ENCODE assay signal across 27 mouse cellular contexts in genomic region chr5:20682208-20682607, GRCm38 (mm10).
DNase-seq lines count a peak whose midpoint lies in the region; ATAC-seq lines count a peak whose summit lies in the region.
"Had no signal": no experiment of that assay in that cellular context is flagged by ENCODE, and none has a peak within 500 bp of the region (broad histone marks: within the 10 kb centered on the region; RNA-seq: fewer than 3 reads in every experiment).

No protein-coding gene starts in this region.

- DNase-seq in heart, embryonic 10.5 days (ENCODE audit: low spot score) = peak; percentile 51
- no peak for DNase-seq in midbrain, embryonic 11.5 days (ENCODE audit: low spot score, missing footprints)
- DNase-seq in hindbrain, embryonic 14.5 days (ENCODE audit: low spot score) = no peak
- no peak for DNase-seq in kidney, postnatal 25 days
- no peak for DNase-seq in adrenal gland, postnatal 36 days
- DNase-seq: adrenal gland, postnatal 25 days; cerebellum, adult 18-20 months; cerebellum, postnatal 10 days; gastrocnemius, postnatal 14 days; heart, postnatal 10 days; kidney, adult 2 months; layer of hippocampus, adult 9-11 months; lung, postnatal 36 days; right cerebral cortex, postnatal 25 days had no signal

- no peak overlapping the region for H3K4me2 ChIP-seq in heart, embryonic 12.5 days
- H3K4me2 ChIP-seq in midbrain, embryonic 15.5 days = no peak overlapping the region
- H3K4me2 ChIP-seq in midbrain, embryonic 11.5 days = no peak overlapping the region
- H3K4me2 ChIP-seq in hindbrain, embryonic 14.5 days (replicated peaks) = no peak overlapping the region
- H3K4me2 ChIP-seq in neural tube, embryonic 12.5 days (replicated peaks) = no peak overlapping the region
- H3K4me2 ChIP-seq: embryonic facial prominence, embryonic 15.5 days; forebrain, embryonic 13.5 days; heart, embryonic 13.5 days; intestine, embryonic 15.5 days; limb, embryonic 13.5 days; liver, embryonic 11.5 days; stomach, embryonic 15.5 days had no signal

- H3K9ac ChIP-seq in heart, embryonic 12.5 days = no peak overlapping the region
- H3K9ac ChIP-seq in midbrain, embryonic 15.5 days = no peak overlapping the region
- H3K9ac ChIP-seq in midbrain, embryonic 11.5 days (ENCODE audit: low read length) = no peak overlapping the region
- H3K9ac ChIP-seq in hindbrain, embryonic 14.5 days = no peak overlapping the region
- H3K9ac ChIP-seq in neural tube, embryonic 12.5 days = no peak overlapping the region
- H3K9ac ChIP-seq: embryonic facial prominence, embryonic 15.5 days; forebrain, embryonic 13.5 days; heart, embryonic 13.5 days; intestine, embryonic 15.5 days; limb, embryonic 13.5 days; stomach, embryonic 15.5 days had no signal

- no peaks in the 10 kb centered on the region for H3K27me3 ChIP-seq in heart, embryonic 10.5 days (ENCODE audit: insufficient read depth, poor library complexity, severe bottlenecking)
- no peaks in the 10 kb centered on the region for H3K27me3 ChIP-seq in heart, embryonic 12.5 days (replicated peaks)
- no peaks in the 10 kb centered on the region for H3K27me3 ChIP-seq in midbrain, embryonic 15.5 days (replicated peaks)
- H3K27me3 ChIP-seq in midbrain, embryonic 11.5 days (ENCODE audit: control insufficient read depth, insufficient read depth, low read length) = no peaks in the 10 kb centered on the region
- H3K27me3 ChIP-seq in hindbrain, embryonic 14.5 days (ENCODE audit: control insufficient read depth, insufficient read depth, low read length) = no peaks in the 10 kb centered on the region
- H3K27me3 ChIP-seq in neural tube, embryonic 12.5 days (replicated peaks) = no peaks in the 10 kb centered on the region
- H3K27me3 ChIP-seq: embryonic facial prominence, embryonic 15.5 days; forebrain, embryonic 13.5 days; heart, embryonic 13.5 days; intestine, embryonic 15.5 days; limb, embryonic 13.5 days; stomach, embryonic 15.5 days had no signal

- no peak for ATAC-seq in heart, embryonic 12.5 days (ENCODE audit: insufficient number of reproducible peaks, low FRiP score)
- ATAC-seq in midbrain, embryonic 15.5 days (replicated peaks) = 0 out of 2 replicates have a peak, but pooled peaks have one; percentile 53
- ATAC-seq in midbrain, embryonic 11.5 days (ENCODE audit: low FRiP score) = no peak
- ATAC-seq in hindbrain, embryonic 14.5 days (ENCODE audit: low FRiP score) = no peak
- 0 out of 2 replicates have a peak, but pooled peaks have one; percentile 12 for ATAC-seq in neural tube, embryonic 12.5 days (ENCODE audit: low FRiP score, low read depth)
- ATAC-seq: CD4-positive, CD25-positive, alpha-beta regulatory T cell, adult 4 months; intestine, embryonic 15.5 days had no signal

- no peak overlapping the region for H3K27ac ChIP-seq in heart, embryonic 10.5 days
- H3K27ac ChIP-seq in heart, embryonic 12.5 days (ENCODE audit: poor library complexity, severe bottlenecking) = no peak overlapping the region
- H3K27ac ChIP-seq in midbrain, embryonic 15.5 days = no peak overlapping the region
- no peak overlapping the region for H3K27ac ChIP-seq in midbrain, embryonic 11.5 days (ENCODE audit: low read depth, low read length)
- 0 out of 2 replicates have a peak overlapping the region, but pooled peaks have one; percentile 7 for H3K27ac ChIP-seq in hindbrain, embryonic 14.5 days
- H3K27ac ChIP-seq in neural tube, embryonic 12.5 days = no peak overlapping the region
- H3K27ac ChIP-seq: embryonic facial prominence, embryonic 15.5 days; forebrain, embryonic 13.5 days; heart, embryonic 13.5 days; intestine, embryonic 15.5 days; kidney, postnatal 0 days; limb, embryonic 13.5 days; stomach, embryonic 15.5 days had no signal

- H3K4me1 ChIP-seq in heart, embryonic 10.5 days = no peaks in the 10 kb centered on the region
- no peaks in the 10 kb centered on the region for H3K4me1 ChIP-seq in heart, embryonic 12.5 days (replicated peaks)
- peaks cover 3% of the 10 kb centered on the region; the same call in 1 of the 2 replicates for H3K4me1 ChIP-seq in midbrain, embryonic 15.5 days
- H3K4me1 ChIP-seq in midbrain, embryonic 11.5 days (ENCODE audit: control insufficient read depth, insufficient read depth, low read length) = no peaks in the 10 kb centered on the region
- peaks cover 3% of the 10 kb centered on the region; the same call in 1 of the 2 replicates for H3K4me1 ChIP-seq in hindbrain, embryonic 14.5 days (replicated peaks; ENCODE audit: control insufficient read depth, insufficient read depth, low read length)
- peaks cover 5% of the 10 kb centered on the region; the same call in 1 of the 2 replicates for H3K4me1 ChIP-seq in neural tube, embryonic 12.5 days
- H3K4me1 ChIP-seq: embryonic facial prominence, embryonic 15.5 days; heart, embryonic 13.5 days; intestine, embryonic 15.5 days; limb, embryonic 13.5 days; stomach, embryonic 15.5 days had no signal

- H3K36me3 ChIP-seq in heart, embryonic 10.5 days = no peaks in the 10 kb centered on the region
- H3K36me3 ChIP-seq in heart, embryonic 12.5 days = no peaks in the 10 kb centered on the region
- H3K36me3 ChIP-seq in midbrain, embryonic 15.5 days (replicated peaks) = no peaks in the 10 kb centered on the region
- H3K36me3 ChIP-seq in midbrain, embryonic 11.5 days (ENCODE audit: control insufficient read depth, insufficient read depth, low read length) = no peaks in the 10 kb centered on the region
- no peaks in the 10 kb centered on the region for H3K36me3 ChIP-seq in hindbrain, embryonic 14.5 days (replicated peaks; ENCODE audit: control insufficient read depth, insufficient read depth)
- no peaks in the 10 kb centered on the region for H3K36me3 ChIP-seq in neural tube, embryonic 12.5 days
- H3K36me3 ChIP-seq: embryonic facial prominence, embryonic 15.5 days; heart, embryonic 13.5 days; intestine, embryonic 15.5 days; limb, embryonic 13.5 days; stomach, embryonic 15.5 days had no signal

- 69% methylated on average over 7 of the region's 7 CpGs for WGBS in heart, embryonic 10.5 days
- WGBS in heart, embryonic 12.5 days = 68% methylated on average over 7 of the region's 7 CpGs
- 58% methylated on average over 7 of the region's 7 CpGs for WGBS in midbrain, embryonic 15.5 days
- 77% methylated on average over 7 of the region's 7 CpGs for WGBS in midbrain, embryonic 11.5 days
- WGBS in hindbrain, embryonic 14.5 days = 34% methylated on average over 7 of the region's 7 CpGs
- 34% methylated on average over 7 of the region's 7 CpGs for WGBS in neural tube, embryonic 12.5 days

- no peaks in the 10 kb centered on the region for H3K9me3 ChIP-seq in heart, embryonic 10.5 days
- H3K9me3 ChIP-seq in heart, embryonic 12.5 days (replicated peaks) = no peaks in the 10 kb centered on the region
- H3K9me3 ChIP-seq in midbrain, embryonic 15.5 days = no peaks in the 10 kb centered on the region
- H3K9me3 ChIP-seq in midbrain, embryonic 11.5 days (ENCODE audit: control insufficient read depth, low read length) = no peaks in the 10 kb centered on the region
- H3K9me3 ChIP-seq in hindbrain, embryonic 14.5 days (ENCODE audit: control insufficient read depth, low read length) = no peaks in the 10 kb centered on the region
- H3K9me3 ChIP-seq in neural tube, embryonic 12.5 days = no peaks in the 10 kb centered on the region
- H3K9me3 ChIP-seq: embryonic facial prominence, embryonic 15.5 days; forebrain, embryonic 13.5 days; heart, embryonic 13.5 days; intestine, embryonic 15.5 days; limb, embryonic 13.5 days; stomach, embryonic 15.5 days had no signal

- no peak overlapping the region for H3K4me3 ChIP-seq in heart, embryonic 10.5 days
- no peak overlapping the region for H3K4me3 ChIP-seq in heart, embryonic 12.5 days
- no peak overlapping the region for H3K4me3 ChIP-seq in midbrain, embryonic 15.5 days
- H3K4me3 ChIP-seq in midbrain, embryonic 11.5 days (ENCODE audit: low read depth, low read length) = no peak overlapping the region
- H3K4me3 ChIP-seq in hindbrain, embryonic 14.5 days (replicated peaks; ENCODE audit: low read length) = no peak overlapping the region
- H3K4me3 ChIP-seq in neural tube, embryonic 12.5 days = no peak overlapping the region
- H3K4me3 ChIP-seq: embryonic facial prominence, embryonic 15.5 days; forebrain, embryonic 13.5 days; heart, embryonic 13.5 days; intestine, embryonic 15.5 days; limb, embryonic 13.5 days; myocyte; stomach, embryonic 15.5 days had no signal

Comparison
In these comparisons a context has a peak if more than half of its experiments do, and no peak if none do; other contexts are left out.
1. ATAC-seq: peak in midbrain, embryonic 15.5 days (single experiment) and neural tube, embryonic 12.5 days (single experiment); none in heart, embryonic 12.5 days (single experiment), midbrain, embryonic 11.5 days (single experiment) and hindbrain, embryonic 14.5 days (single experiment).